In the genomic region with DNA sequence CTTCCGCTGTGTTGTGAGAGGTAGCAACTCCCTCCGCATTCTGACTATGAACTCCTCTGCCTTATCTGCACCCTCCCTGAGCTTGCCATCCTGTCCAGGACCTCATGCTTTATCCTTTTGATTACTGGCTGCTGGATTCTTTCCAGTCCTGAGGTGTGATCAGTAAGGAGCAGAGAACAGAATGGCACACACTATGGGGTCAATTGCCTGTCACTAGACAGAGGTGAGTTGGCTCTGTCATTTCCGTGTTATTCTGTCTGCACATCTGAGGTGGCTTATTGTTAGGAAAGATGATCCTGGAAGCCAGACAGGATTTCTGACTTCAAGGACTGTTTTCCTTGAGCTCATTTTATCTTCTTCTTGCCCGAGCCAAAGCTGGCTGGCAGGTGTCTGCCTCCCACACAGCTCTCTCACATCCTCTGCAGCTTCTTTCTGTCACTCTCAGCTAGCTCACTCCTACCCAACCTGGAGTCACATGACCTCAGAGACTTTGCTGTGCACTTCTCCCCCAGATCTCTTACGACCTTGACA, we compare ENCODE assay signal across 14 mouse cellular contexts. TPM values are rescaled to one million over a fixed set of nuclear protein-coding genes. Genes with fewer than 3 reads are reported as not detected.
DNase-seq lines count a peak whose midpoint lies in the region; ATAC-seq and TF ChIP-seq lines count a peak whose summit lies in the region.
"Had no signal": no experiment of that assay in that cellular context is flagged by ENCODE, and none has a peak within 500 bp of the region (broad histone marks: within the 10 kb centered on the region; RNA-seq: fewer than 3 reads in every experiment).

No protein-coding gene starts in this region.

- H3K4me3 ChIP-seq in kidney, embryonic 16.5 days (ENCODE audit: low read length): no peak overlapping the region
- H3K4me3 ChIP-seq in CH12.LX (replicated peaks in 1 of 3; ENCODE audit: low read depth in 2 of 3, low read length in 2 of 3, poor library complexity in 1 of 3): no peak overlapping the region
- no peak overlapping the region for H3K4me3 ChIP-seq in gastrocnemius, adult 2 months
- H3K4me3 ChIP-seq: embryonic facial prominence, embryonic 15.5 days; hindbrain, embryonic 13.5 days; midbrain, embryonic 13.5 days had no signal

- H3K4me2 ChIP-seq in kidney, embryonic 16.5 days (replicated peaks; ENCODE audit: low read depth, low read length): no peak overlapping the region
- no peak overlapping the region for H3K4me2 ChIP-seq in CH12.LX (ENCODE audit: insufficient read depth, low read depth, poor library complexity, severe bottlenecking)
- H3K4me2 ChIP-seq: embryonic facial prominence, embryonic 15.5 days; hindbrain, embryonic 13.5 days; midbrain, embryonic 13.5 days had no signal

- TF ChIP-seq EP300 in CH12.LX (IDR thresholded peaks at IDR 0.05; ENCODE audit: low read length): no peak

- dilution Hi-C loops in CH12.LX (cut with MboI; ENCODE audit: extremely low pct_ligation_motif_present, extremely low pct_unique_long_range_greater_than_20kb, low sequenced_read_pairs): no loop called here

- no peaks in the 10 kb centered on the region for H3K27me3 ChIP-seq in kidney, embryonic 16.5 days (ENCODE audit: insufficient read depth, low read length)
- H3K27me3 ChIP-seq in CH12.LX (replicated peaks): no peaks in the 10 kb centered on the region
- H3K27me3 ChIP-seq: embryonic facial prominence, embryonic 15.5 days; hindbrain, embryonic 13.5 days; midbrain, embryonic 13.5 days had no signal

- intact Hi-C loops in gastrocnemius, adult 2 months (cut with DNase I): no loop called here

- DNase-seq in kidney, adult 18-20 months: no peak
- DNase-seq in CH12.LX (ENCODE audit: extremely low read depth): no peak
- DNase-seq in induced T-regulatory cell, adult 2 months (ENCODE audit: low read depth): peak; percentile 64
- peak; percentile 68 for DNase-seq in right cerebral cortex, postnatal 25 days
- DNase-seq in gastrocnemius, adult 2 months: no peak
- DNase-seq in cerebellum, adult 9-10 months: no peak
- DNase-seq in layer of hippocampus, adult 18-20 months (ENCODE audit: low spot score in 2 of 2): no peak
- DNase-seq: cerebellum, adult 18-20 months; gastrocnemius, postnatal 14 days; lung, adult 18-20 months had no signal

- TF ChIP-seq CTCF in CH12.LX (conservative IDR thresholded peaks at IDR 0.05 in 1 of 2, IDR thresholded peaks at IDR 0.05 in 1 of 2; ENCODE audit: low read depth in 2 of 2, low read length in 2 of 2): no peak
- no peak for TF ChIP-seq CTCF in gastrocnemius, adult 2 months (IDR thresholded peaks at IDR 0.05)

- no peak for TF ChIP-seq RAD21 in CH12.LX (IDR thresholded peaks at IDR 0.05; ENCODE audit: low read depth, low read length)

- in situ Hi-C loops in CH12.LX (cut with MboI; ENCODE audit: low pct_ligation_motif_present, low pct_unique_long_range_greater_than_20kb, low sequenced_read_pairs): loop anchor here (25.0 kb wide), 1 partner anchor 1344 kb away; the partner anchor contains the start of genes Atad2b and Ubxn2a

- 39% methylated on average over 5 of the region's 5 CpGs for WGBS in kidney, embryonic 16.5 days

- no peak overlapping the region for H3K9ac ChIP-seq in kidney, embryonic 16.5 days (replicated peaks; ENCODE audit: low read length)
- H3K9ac ChIP-seq in CH12.LX (ENCODE audit: insufficient read depth, low read depth): no peak overlapping the region
- H3K9ac ChIP-seq: embryonic facial prominence, embryonic 15.5 days; hindbrain, embryonic 13.5 days; midbrain, embryonic 13.5 days had no signal

- H3K4me1 ChIP-seq in kidney, embryonic 16.5 days (ENCODE audit: insufficient read depth, low read length): peaks cover 5% of the 10 kb centered on the region
- peaks cover 2 to 18% of the 10 kb centered on the region in 2 experiments; a peak in 2 of 4 replicates for H3K4me1 ChIP-seq in CH12.LX (ENCODE audit: control insufficient read depth in 1 of 2, insufficient read depth in 2 of 2)

- H3K79me2 ChIP-seq in CH12.LX (replicated peaks; ENCODE audit: control insufficient read depth, extremely low read depth, insufficient read depth, poor library complexity, severe bottlenecking): no peaks in the 10 kb centered on the region

- H3K36me3 ChIP-seq in kidney, embryonic 16.5 days (ENCODE audit: insufficient read depth, low read length): no peaks in the 10 kb centered on the region
- H3K36me3 ChIP-seq in CH12.LX (replicated peaks in 1 of 2; ENCODE audit: control insufficient read depth in 1 of 2, insufficient read depth in 1 of 2, low read length in 1 of 2): no peaks in the 10 kb centered on the region
- H3K36me3 ChIP-seq: embryonic facial prominence, embryonic 15.5 days; hindbrain, embryonic 13.5 days; midbrain, embryonic 13.5 days had no signal

- no peak for TF ChIP-seq POLR2A in CH12.LX (IDR thresholded peaks at IDR 0.05; ENCODE audit: low read depth, low read length)

- H3K9me3 ChIP-seq in kidney, embryonic 16.5 days (ENCODE audit: low read length): no peaks in the 10 kb centered on the region
- H3K9me3 ChIP-seq in CH12.LX (replicated peaks; ENCODE audit: low read length): no peaks in the 10 kb centered on the region
- H3K9me3 ChIP-seq: embryonic facial prominence, embryonic 15.5 days; hindbrain, embryonic 13.5 days; midbrain, embryonic 13.5 days had no signal

- ATAC-seq in kidney, embryonic 16.5 days (ENCODE audit: low FRiP score, low TSS enrichment): peak; percentile 47; the same call in 1 of the 2 replicates
- ATAC-seq: midbrain, embryonic 13.5 days had no signal

- peak overlapping the region; percentile 39; the same call in 1 of the 2 replicates for H3K27ac ChIP-seq in kidney, embryonic 16.5 days (ENCODE audit: low read length)
- no peak overlapping the region for H3K27ac ChIP-seq in CH12.LX (ENCODE audit: insufficient read depth, low read depth)
- H3K27ac ChIP-seq in gastrocnemius, adult 2 months: no peak overlapping the region
- H3K27ac ChIP-seq: embryonic facial prominence, embryonic 15.5 days; hindbrain, embryonic 13.5 days; midbrain, embryonic 13.5 days had no signal

TF ChIP-seq in CH12.LX, 34 proteins besides CTCF, POLR2A, EP300 and RAD21:
- no peak for TF ChIP-seq ZMIZ1 (IDR thresholded peaks at IDR 0.05; ENCODE audit: low read depth, low read length)
- no peak for TF ChIP-seq JUN (IDR thresholded peaks at IDR 0.05; ENCODE audit: insufficient read depth, low read depth, low read length)
- peak; percentile 23; the same call in 1 of the 2 replicates for TF ChIP-seq USF1 (IDR thresholded peaks at IDR 0.05; ENCODE audit: low read depth, low read length)
- TF ChIP-seq POLR2AphosphoS2 (IDR thresholded peaks at IDR 0.05; ENCODE audit: low read depth, low read length): no peak
- TF ChIP-seq USF2 (conservative IDR thresholded peaks at IDR 0.05; ENCODE audit: low read depth, low read length): peak; percentile 32; the same call in 1 of the 2 replicates
- TF ChIP-seq NRF1 (IDR thresholded peaks at IDR 0.05; ENCODE audit: low read depth, low read length): no peak

RNA-seq across cellular contexts. Expression of gene Dtnb, which starts 3.7 kb away (rescaled TPM):
- 40.7 and 45.5 TPM in 2 replicates for polyA plus RNA-seq in kidney, embryonic 16.5 days (2015; fragmentation: Nextera tagmentation; extraction: Ambion mirVana)
- total RNA-seq in CH12.LX (2012; rRNA removed) (23.4 and 26.0 TPM in 2 replicates), CH12.LX (2014; rRNA removed) (6.9 and 8.1 TPM in 2 replicates)
- 17.4 and 18.9 TPM in 2 replicates for polyA plus RNA-seq in CH12.LX (2012; ENCODE audit: insufficient read length, low read depth)
- total RNA-seq in gastrocnemius, adult 2 months (2021): 10 to 100 TPM in 1 of 2 experiments, 1 to 10 TPM in 1; 2.1 to 11.7 TPM
- total RNA-seq in layer of hippocampus, adult 18-20 months (2021): 100 to 1,000 TPM; 119 to 131 TPM

Comparison
In these comparisons a context has a peak if more than half of its experiments do, and no peak if none do; other contexts are left out.
1. DNase-seq: peak in induced T-regulatory cell, adult 2 months (single experiment) and right cerebral cortex, postnatal 25 days (single experiment); none in kidney, adult 18-20 months (single experiment), CH12.LX (single experiment), gastrocnemius, adult 2 months (single experiment), cerebellum, adult 9-10 months (single experiment) and layer of hippocampus, adult 18-20 months (0 of 2).
2. RNA of gene Dtnb, which starts 3.7 kb away (total RNA-seq): 119 to 131 TPM in layer of hippocampus, adult 18-20 months; 6.9 to 26.0 TPM in CH12.LX and 2.1 to 11.7 TPM in gastrocnemius, adult 2 months; every median in the first group is over 4 times any median in the second.